Mouse (Mus musculus): ENCODE data around the gene Gm8693. TPM values are rescaled to one million over a fixed set of nuclear protein-coding genes. Genes with fewer than 3 reads are reported as not detected.
"Not testable (repeated sequence)": the region's sequence is repeated elsewhere in the genome, so short reads cannot be mapped to it uniquely, and the experiment has no call there.

Gene Gm8693
- polyA plus RNA-seq (2016; fragmentation: Nextera tagmentation; extraction: Ambion mirVana): not detected in 2 replicates

DNA sequence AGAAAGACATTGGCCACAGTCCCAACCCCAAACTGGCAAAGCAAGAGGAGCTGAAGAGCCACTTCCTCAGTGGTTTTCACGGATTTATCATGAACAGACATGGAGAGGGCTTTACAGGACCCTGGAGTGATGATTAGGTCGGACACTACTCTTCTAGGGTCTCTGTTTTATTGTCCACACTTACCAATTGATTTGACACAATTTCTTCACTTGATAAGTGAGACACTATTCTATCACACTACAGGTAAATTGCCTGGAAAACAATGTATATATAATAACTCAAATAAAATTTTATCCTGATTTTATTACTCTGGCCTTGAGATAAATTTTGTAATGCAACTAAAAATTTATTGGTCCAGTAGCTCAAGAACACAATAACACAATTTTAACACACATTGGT lies at the start of gene Gm8693:
Gene Gm8693 (minus strand): TSS at position 101 of the 400 bp plus-strand sequence.
- ATAC-seq (ENCODE audit: low FRiP score); H3K4me3 ChIP-seq (replicated peaks); H3K9ac ChIP-seq; H3K27ac ChIP-seq; H3K9me3 ChIP-seq; H3K36me3 ChIP-seq (replicated peaks); H3K4me1 ChIP-seq; H3K27me3 ChIP-seq; H3K4me2 ChIP-seq: not testable (repeated sequence)
- WGBS: no CpG with 5 or more reads among the region's 2 CpGs

- not testable (repeated sequence) for H3K9ac ChIP-seq; H3K9me3 ChIP-seq; H3K4me1 ChIP-seq; H3K27ac ChIP-seq; H3K4me2 ChIP-seq; ATAC-seq (ENCODE audit: low FRiP score); H3K36me3 ChIP-seq (replicated peaks); H3K27me3 ChIP-seq; H3K4me3 ChIP-seq (replicated peaks)
- WGBS: no CpG with 5 or more reads among the region's 1 CpGs
Observed at GRCm38 (mm10) chr7:22719610-22720009, 27.5 kb upstream of the Gm8693 start, which contains the start of gene Gm4567. TSS of gene Gm4567 (minus strand) at chr7:22719710.

DNA sequence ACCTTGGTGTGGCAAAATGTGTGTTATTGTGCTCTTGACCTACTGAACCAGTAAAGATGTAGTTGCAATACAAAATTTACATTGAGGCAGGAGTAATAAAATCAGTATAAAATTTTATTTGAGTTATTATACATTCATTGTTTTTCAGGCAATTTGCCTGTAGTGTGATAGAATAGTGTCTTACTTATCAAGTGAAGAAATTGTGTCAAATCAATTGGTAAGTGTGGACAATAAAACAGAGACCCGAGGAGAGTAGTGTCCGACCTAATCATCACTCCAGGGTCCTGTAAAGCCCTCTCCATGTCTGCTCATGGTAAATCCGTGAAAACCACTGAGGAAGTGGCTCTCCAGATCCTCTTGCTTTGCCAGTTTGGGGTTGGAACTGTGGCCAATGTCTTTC lies 34.4 kb downstream of the Gm8693 start, which contains the start of gene Vmn1r155:
Gene Vmn1r155 (plus strand): TSS at position 301 of the 400 bp plus-strand sequence.
- H3K4me3 ChIP-seq (replicated peaks); H3K9me3 ChIP-seq; H3K4me1 ChIP-seq; H3K27ac ChIP-seq; H3K27me3 ChIP-seq; H3K9ac ChIP-seq; ATAC-seq (ENCODE audit: low FRiP score); H3K36me3 ChIP-seq (replicated peaks); H3K4me2 ChIP-seq: not testable (repeated sequence)
- WGBS: no CpG with 5 or more reads among the region's 3 CpGs

Other genes with a start within 250 kb of the Gm8693 start
- not detected in 2 replicates for gene Gm10665, start 228.2 kb downstream of the Gm8693 start, polyA plus RNA-seq (2016; fragmentation: Nextera tagmentation; extraction: Ambion mirVana)
- gene Vmn1r151, start 192.6 kb downstream of the Gm8693 start, polyA plus RNA-seq (2016; fragmentation: Nextera tagmentation; extraction: Ambion mirVana): not detected in 2 replicates
- gene Vmn1r152, start 169.3 kb downstream of the Gm8693 start, polyA plus RNA-seq (2016; fragmentation: Nextera tagmentation; extraction: Ambion mirVana): not detected in 2 replicates
- gene Gm8677, start 157.4 kb downstream of the Gm8693 start, polyA plus RNA-seq (2016; fragmentation: Nextera tagmentation; extraction: Ambion mirVana): not detected in 2 replicates
- not detected in 2 replicates for gene Gm4201, start 127.0 kb downstream of the Gm8693 start, polyA plus RNA-seq (2016; fragmentation: Nextera tagmentation; extraction: Ambion mirVana)
- gene Gm4565, start 104.2 kb downstream of the Gm8693 start, polyA plus RNA-seq (2016; fragmentation: Nextera tagmentation; extraction: Ambion mirVana): not detected in 2 replicates
- not detected in 2 replicates for gene Vmn1r155, start 34.3 kb downstream of the Gm8693 start, polyA plus RNA-seq (2016; fragmentation: Nextera tagmentation; extraction: Ambion mirVana)
- gene Gm4567, start 27.4 kb upstream of the Gm8693 start, polyA plus RNA-seq (2016; fragmentation: Nextera tagmentation; extraction: Ambion mirVana): not detected in 2 replicates
- gene Vmn1r157, start 69.4 kb upstream of the Gm8693 start, polyA plus RNA-seq (2016; fragmentation: Nextera tagmentation; extraction: Ambion mirVana): not detected in 2 replicates
- not detected in 2 replicates for gene Vmn1r158, start 98.5 kb upstream of the Gm8693 start, polyA plus RNA-seq (2016; fragmentation: Nextera tagmentation; extraction: Ambion mirVana)
- not detected in 2 replicates for gene Vmn1r159, start 151.3 kb upstream of the Gm8693 start, polyA plus RNA-seq (2016; fragmentation: Nextera tagmentation; extraction: Ambion mirVana)
- gene Vmn1r160, start 178.9 kb upstream of the Gm8693 start, polyA plus RNA-seq (2016; fragmentation: Nextera tagmentation; extraction: Ambion mirVana): not detected in 2 replicates

Data from forebrain, embryonic 12.5 days (tissue).